Mouse (Mus musculus) intestine, postnatal 0 days (tissue): ENCODE results near the gene Als2cr12. TPM values are rescaled to one million over a fixed set of nuclear protein-coding genes. Genes with fewer than 3 reads are reported as not detected.

ENCODE experiments used
- ATAC-seq: fragments of 200-750 bp; cut with Nextera tagmentation; 2 replicates; pipeline ENCODE4 v1.8.0; 2017; ENCODE audit warnings: mild to moderate bottlenecking, moderate TSS enrichment, moderate library complexity
- H3K27ac ChIP-seq: fragments of 300-500 bp; sonication (generic); 2 replicates; pipeline ENCODE4 v1.5.1; 2014; ENCODE audit warnings: mild to moderate bottlenecking, low read depth, low read length, moderate library complexity
- H3K27me3 ChIP-seq: fragments of 300-500 bp; sonication (generic); replicated peaks from 2 replicates; pipeline ENCODE4 v1.6.1; 2014; ENCODE audit warnings: low read length, mixed read lengths; ENCODE audit not compliant: control insufficient read depth, insufficient read depth
- H3K36me3 ChIP-seq: fragments of 300-500 bp; sonication (generic); 2 replicates; pipeline ENCODE4 v1.6.1; 2014; ENCODE audit warnings: mild to moderate bottlenecking, moderate library complexity; ENCODE audit not compliant: control insufficient read depth, insufficient read depth
- H3K4me1 ChIP-seq: fragments of 300-500 bp; sonication (generic); replicated peaks from 2 replicates; pipeline ENCODE4 v1.6.1; 2014; ENCODE audit warnings: antibody characterized with exemption, low read length, mixed read lengths; ENCODE audit not compliant: control insufficient read depth, insufficient read depth
- H3K4me2 ChIP-seq: fragments of 300-500 bp; sonication (generic); replicated peaks from 2 replicates; pipeline ENCODE4 v1.6.1; 2014; ENCODE audit warnings: low read depth, mild to moderate bottlenecking, moderate library complexity
- H3K4me3 ChIP-seq: fragments of 300-500 bp; sonication (generic); 2 replicates; pipeline ENCODE4 v1.5.1; 2014; ENCODE audit warnings: low read depth, low read length
- H3K9ac ChIP-seq: fragments of 300-500 bp; sonication (generic); 2 replicates; pipeline ENCODE4 v1.6.1; 2014; ENCODE audit warnings: mild to moderate bottlenecking, low read depth, low read length
- H3K9me3 ChIP-seq: fragments of 300-500 bp; sonication (generic); 2 replicates; pipeline ENCODE4 v1.6.1; 2016; ENCODE audit warnings: mixed run types; ENCODE audit not compliant: control insufficient read depth
- CTCF ChIP-seq: sonication (generic); IDR thresholded peaks from 2 replicates; pipeline ENCODE4 v1.5.1; 2016; ENCODE audit warnings: low read depth, mild to moderate bottlenecking, control low read depth, antibody characterized with exemption, moderate library complexity
- WGBS: fragments of 180-500 bp; shearing (Covaris S2); extraction: QIAGEN DNeasy Blood & Tissue Kit; methylation state at CpG from one replicate; pipeline ENCODE4 v1.1.7; 2014; 5-methylcytosine and 5-hydroxymethylcytosine counted together
- polyA plus RNA-seq: library from polyadenylated mRNA; unstranded; fragments of >200 nt; fragmentation: Nextera tagmentation; extraction: Ambion mirVana; gene quantifications from 2 replicates; pipeline ENCODE4 v1.2.1, GENCODE M21; 2015

Gene Als2cr12
- polyA plus RNA-seq, 1 experiment from 2014 or later, result 10.6 TPM

DNA sequence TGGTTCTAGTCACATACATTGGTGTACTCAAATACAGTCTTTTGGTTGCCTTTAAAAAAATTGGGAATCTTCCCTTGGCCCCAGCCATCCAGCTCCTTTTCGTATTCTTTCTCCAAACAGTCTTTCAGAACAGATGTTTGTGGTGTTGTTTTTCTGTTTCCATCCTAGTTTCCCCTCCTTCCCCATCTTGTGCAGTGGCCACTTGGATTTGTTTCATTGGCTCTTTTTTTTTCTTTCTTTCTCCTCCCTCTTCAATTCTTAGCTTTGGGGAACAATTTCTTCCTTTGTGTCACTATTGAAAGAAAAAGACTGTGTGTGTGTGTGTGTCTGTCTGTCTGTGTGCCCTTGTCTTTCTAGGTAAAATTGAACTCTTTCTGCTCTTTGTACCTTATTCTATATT lies 18.6 kb upstream of the Als2cr12 start:
- no peaks in the 10 kb centered on the region for H3K9me3 ChIP-seq
- H3K36me3 ChIP-seq, result peaks cover 30% of the 10 kb centered on the region
- no peaks in the 10 kb centered on the region for H3K27me3 ChIP-seq
- H3K9ac ChIP-seq, result peak overlapping the region; percentile 86; the same call in 1 of the 2 replicates
- H3K4me1 ChIP-seq, result no peaks in the 10 kb centered on the region
- ATAC-seq, result no peak
- 51% methylated on average over 1 of the region's 1 CpGs for WGBS
- peak overlapping the region; percentile 68 for H3K4me2 ChIP-seq
- no peak for TF ChIP-seq CTCF
- no peak overlapping the region for H3K27ac ChIP-seq
- peak overlapping the region; percentile 65 for H3K4me3 ChIP-seq

- H3K9me3 ChIP-seq, result no peaks in the 10 kb centered on the region
- ATAC-seq, result no peak
- H3K36me3 ChIP-seq, result peaks cover 27% of the 10 kb centered on the region
- peak overlapping the region; percentile 65 for H3K4me3 ChIP-seq
- 12% methylated on average over 4 of the region's 4 CpGs for WGBS
- no peaks in the 10 kb centered on the region for H3K4me1 ChIP-seq
- H3K27ac ChIP-seq, result peak overlapping the region; percentile 96
- peak overlapping the region; percentile 86 for H3K9ac ChIP-seq
- TF ChIP-seq CTCF, result no peak
- peak overlapping the region; percentile 68 for H3K4me2 ChIP-seq
- no peaks in the 10 kb centered on the region for H3K27me3 ChIP-seq
Measured at GRCm38 (mm10) chr1:58713893-58714231, 18.1 kb upstream of the Als2cr12 start.

DNA sequence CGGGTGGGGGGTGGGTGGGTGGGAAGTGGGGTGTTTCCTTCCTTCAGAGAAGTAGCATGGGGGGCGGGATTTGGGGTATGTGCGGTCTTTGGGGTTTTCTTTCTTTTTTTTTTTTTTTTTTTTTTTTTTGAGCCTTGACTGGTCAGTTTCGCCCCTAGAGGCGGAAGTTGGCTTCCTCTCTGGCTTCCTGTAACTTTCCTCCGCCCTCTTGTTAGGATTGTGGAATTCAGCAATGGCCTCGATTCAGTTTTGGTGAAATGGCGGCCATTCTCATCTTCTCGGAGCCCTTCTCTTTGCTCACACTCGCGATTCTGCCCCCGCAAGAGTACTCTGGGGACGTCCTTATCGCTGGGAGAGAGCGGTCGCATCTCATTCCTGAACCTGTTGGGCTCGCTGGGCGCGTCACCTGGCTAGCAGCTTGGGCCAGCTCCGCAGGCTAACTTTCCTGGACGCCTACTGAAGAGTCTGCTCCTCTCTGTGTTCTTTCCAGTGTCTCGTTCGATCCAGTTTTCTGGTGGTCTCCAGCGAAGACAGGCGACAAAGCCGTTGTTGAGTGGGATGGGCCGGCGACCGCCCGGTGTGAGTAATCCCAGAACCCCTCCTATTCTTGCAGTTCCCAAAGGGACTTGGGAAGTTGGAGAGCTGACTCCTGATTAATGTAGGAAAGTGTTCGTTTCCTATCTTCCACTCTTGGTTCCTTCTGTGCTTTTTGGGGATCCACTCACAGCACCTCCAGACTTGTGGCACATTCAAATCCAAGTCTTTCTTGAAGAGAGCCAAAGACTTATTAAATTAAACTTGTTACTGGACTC lies 17.5 kb upstream of the Als2cr12 start:
- 3% methylated on average over 30 of the region's 31 CpGs for WGBS

DNA sequence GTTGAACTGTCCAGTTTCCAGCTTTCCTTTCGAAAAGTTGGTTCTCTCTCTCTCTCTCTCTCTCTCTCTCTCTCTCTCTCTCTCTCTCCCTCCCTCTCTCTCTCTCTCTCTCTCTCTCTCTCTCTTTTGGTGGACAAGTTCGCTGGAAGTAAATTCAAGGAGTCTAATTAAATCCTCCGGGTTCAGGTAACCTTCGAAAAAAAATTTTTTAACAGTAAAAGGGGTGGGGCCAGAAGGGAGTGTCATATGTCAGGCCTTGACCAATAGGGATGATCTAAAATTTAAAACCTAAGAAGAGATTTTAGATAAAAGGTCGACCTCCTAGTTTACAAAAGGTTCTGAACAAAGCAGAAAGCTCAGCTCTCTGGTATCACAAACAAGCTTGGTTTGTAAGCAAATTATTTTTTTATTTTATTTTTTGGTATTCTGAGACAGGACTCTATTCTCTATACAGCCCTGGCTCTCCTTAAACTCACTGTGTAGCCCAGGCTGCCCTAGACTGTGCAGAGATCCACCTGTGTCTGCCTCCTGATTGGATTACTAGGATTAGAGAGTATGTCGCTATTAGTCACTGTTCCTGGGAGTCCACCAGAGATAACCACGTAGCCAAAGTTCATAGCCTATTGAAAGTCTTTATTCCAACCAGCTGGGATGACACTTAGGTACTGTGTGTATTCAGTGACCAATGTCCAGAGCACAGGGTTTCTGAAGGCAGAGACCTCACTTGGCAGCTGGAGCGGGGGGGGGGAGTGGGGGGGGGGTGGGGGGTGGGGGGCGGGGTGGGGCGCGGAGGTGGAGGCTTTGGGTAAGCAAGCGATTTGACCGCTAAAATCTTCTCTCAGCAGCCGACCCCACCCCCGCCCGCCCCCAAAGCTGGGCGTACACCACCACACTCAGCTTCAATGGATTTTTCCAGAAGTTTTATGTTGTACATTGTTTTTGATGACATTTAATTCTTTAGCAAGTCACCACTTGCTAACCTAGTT lies 16.6 kb upstream of the Als2cr12 start:
- no peaks in the 10 kb centered on the region for H3K4me1 ChIP-seq
- peak overlapping the region; percentile 100 for H3K27ac ChIP-seq
- 2% methylated on average over 17 of the region's 17 CpGs for WGBS
- peak; percentile 92 for ATAC-seq
- peaks cover 16% of the 10 kb centered on the region; the same call in 1 of the 2 replicates for H3K36me3 ChIP-seq
- H3K27me3 ChIP-seq, result no peaks in the 10 kb centered on the region
- peak overlapping the region; percentile 92 for H3K9ac ChIP-seq
- peak overlapping the region; percentile 65 for H3K4me3 ChIP-seq
- H3K4me2 ChIP-seq, result peak overlapping the region; percentile 68
- no peak for TF ChIP-seq CTCF
- no peaks in the 10 kb centered on the region for H3K9me3 ChIP-seq

More for the DNA sequence above, 17.5 kb upstream of the Als2cr12 start:
- Histone ChIP-seq H3K27ac (peak overlapping the region; percentile 96), H3K36me3 (peaks cover 22% of the 10 kb centered on the region; the same call in 1 of the 2 replicates), H3K9ac (peak overlapping the region; percentile 86), H3K27me3 (no peaks in the 10 kb centered on the region), H3K4me1 (no peaks in the 10 kb centered on the region), H3K4me3 (peak overlapping the region; percentile 65), H3K4me2 (peak overlapping the region; percentile 68), H3K9me3 (no peaks in the 10 kb centered on the region)
- no peak for ATAC-seq
- peak; percentile 44 for TF ChIP-seq CTCF

DNA sequence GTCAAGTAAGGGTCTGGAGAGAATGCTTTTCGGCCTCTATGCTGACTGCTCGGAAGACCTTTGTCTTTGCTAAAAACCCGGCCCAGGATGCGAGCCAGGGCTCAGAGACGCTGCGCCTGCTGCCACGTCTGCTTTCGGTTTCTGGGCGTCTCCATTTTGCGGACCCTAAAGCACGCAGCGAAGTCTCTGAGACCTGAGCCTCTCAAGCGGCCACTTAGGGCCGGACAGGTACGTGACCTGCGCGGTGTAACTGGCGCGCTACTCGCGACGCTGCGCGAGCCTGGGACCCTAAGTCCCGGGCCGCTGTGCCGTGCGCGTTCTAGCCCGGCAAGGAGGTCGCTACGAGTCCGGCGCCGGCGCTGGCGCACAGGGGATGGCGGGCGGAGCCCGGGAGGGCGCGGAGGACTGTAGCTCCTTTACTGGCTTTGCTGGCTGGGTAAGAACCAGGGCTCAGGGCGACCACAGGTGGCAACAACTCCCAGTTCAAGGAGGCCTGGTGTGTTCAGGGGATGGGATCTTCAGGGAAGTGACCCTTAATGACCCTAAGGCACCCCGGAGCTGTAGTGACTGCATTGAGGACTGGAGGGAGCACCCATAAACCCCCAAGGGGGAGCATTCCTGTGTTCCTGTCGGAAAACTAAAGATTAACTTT lies 15.7 kb upstream of the Als2cr12 start, which contains the start of gene Cflar:
Gene Cflar (plus strand): TSS at position 144 of the 652 bp plus-strand sequence.
- Histone ChIP-seq H3K27ac (peak within 1 kb of the TSS; percentile 100), H3K4me1 (no peaks in the 10 kb centered on the region), H3K36me3 (0 out of 2 replicates have a peak, but pooled peaks cover 12% of the 10 kb centered on the region), H3K9me3 (no peaks in the 10 kb centered on the region), H3K27me3 (no peaks in the 10 kb centered on the region), H3K9ac (peak within 1 kb of the TSS; percentile 92), H3K4me2 (peak within 1 kb of the TSS; percentile 68), H3K4me3 (peak within 1 kb of the TSS; percentile 65)
- no peak; the same call in 1 of the 2 replicates for TF ChIP-seq CTCF
- ATAC-seq, result peak; percentile 38
- under 1% methylated on average over 45 of the region's 45 CpGs for WGBS
